21 mouse cellular contexts compared by ENCODE assay signal in the genomic region with DNA sequence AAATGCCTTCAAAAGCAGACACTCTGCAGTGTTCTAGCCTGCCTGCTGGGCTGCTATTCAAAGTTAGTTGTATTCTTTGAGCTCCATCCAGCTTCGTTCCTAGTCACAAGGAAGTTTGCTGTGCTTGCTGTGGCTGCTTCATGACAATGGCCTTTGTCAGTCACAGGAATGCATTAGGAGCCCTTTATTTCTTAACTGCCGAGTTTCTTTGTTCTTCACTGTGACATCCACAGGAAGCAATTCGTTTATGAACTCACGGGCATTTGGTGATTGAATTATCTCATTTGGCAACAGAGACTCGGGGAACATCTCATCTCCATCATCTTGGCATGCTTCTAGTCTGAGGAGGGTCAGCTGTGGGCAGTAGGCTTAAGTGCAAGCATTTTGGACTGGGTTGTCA. TPM values are rescaled to one million over a fixed set of nuclear protein-coding genes. Genes with fewer than 3 reads are reported as not detected.
DNase-seq lines count a peak whose midpoint lies in the region; ATAC-seq and TF ChIP-seq lines count a peak whose summit lies in the region.
"Had no signal": no experiment of that assay in that cellular context is flagged by ENCODE, and none has a peak within 500 bp of the region (broad histone marks: within the 10 kb centered on the region; RNA-seq: fewer than 3 reads in every experiment).

No protein-coding gene starts in this region.

- no peaks in the 10 kb centered on the region; the same call in 1 of the 2 replicates for H3K9me3 ChIP-seq in forebrain, postnatal 0 days (ENCODE audit: low read length)
- no peaks in the 10 kb centered on the region for H3K9me3 ChIP-seq in forebrain, embryonic 10.5 days
- no peaks in the 10 kb centered on the region for H3K9me3 ChIP-seq in liver, embryonic 11.5 days (ENCODE audit: control insufficient read depth, low read length)
- H3K9me3 ChIP-seq: limb, embryonic 13.5 days; midbrain, embryonic 10.5 days had no signal

- no peak overlapping the region for H3K27ac ChIP-seq in forebrain, postnatal 0 days (ENCODE audit: low read depth, low read length)
- no peak overlapping the region for H3K27ac ChIP-seq in forebrain, embryonic 10.5 days
- H3K27ac ChIP-seq in liver, embryonic 11.5 days (ENCODE audit: low read depth, low read length), result no peak overlapping the region
- H3K27ac ChIP-seq in gastrocnemius, adult 2 months, result no peak overlapping the region
- H3K27ac ChIP-seq: limb, embryonic 13.5 days; liver, embryonic 14.5 days; midbrain, embryonic 10.5 days had no signal

- no peak for TF ChIP-seq CTCF in forebrain, postnatal 0 days (IDR thresholded peaks at IDR 0.05; ENCODE audit: low read depth)
- TF ChIP-seq CTCF in gastrocnemius, adult 2 months (IDR thresholded peaks at IDR 0.05), result no peak

- H3K27me3 ChIP-seq in forebrain, postnatal 0 days (ENCODE audit: insufficient read depth, low read length), result no peaks in the 10 kb centered on the region
- no peaks in the 10 kb centered on the region for H3K27me3 ChIP-seq in forebrain, embryonic 10.5 days (ENCODE audit: poor library complexity, severe bottlenecking)
- H3K27me3 ChIP-seq in liver, embryonic 11.5 days (replicated peaks; ENCODE audit: control insufficient read depth, insufficient read depth, low read length), result no peaks in the 10 kb centered on the region
- H3K27me3 ChIP-seq: limb, embryonic 13.5 days had no signal

- intact Hi-C loops in gastrocnemius, adult 2 months (cut with DNase I), result no loop called here

- no peak overlapping the region for H3K9ac ChIP-seq in forebrain, postnatal 0 days
- H3K9ac ChIP-seq in liver, embryonic 11.5 days (ENCODE audit: low read depth, low read length), result no peak overlapping the region
- H3K9ac ChIP-seq: limb, embryonic 13.5 days; liver, embryonic 14.5 days; lung, embryonic 14.5 days had no signal

- H3K4me1 ChIP-seq in forebrain, postnatal 0 days (ENCODE audit: insufficient read depth), result no peaks in the 10 kb centered on the region
- peaks cover 9% of the 10 kb centered on the region for H3K4me1 ChIP-seq in forebrain, embryonic 10.5 days
- H3K4me1 ChIP-seq in liver, embryonic 11.5 days (replicated peaks; ENCODE audit: control insufficient read depth, insufficient read depth, low read length), result no peaks in the 10 kb centered on the region
- H3K4me1 ChIP-seq: limb, embryonic 13.5 days had no signal

- no peak overlapping the region for H3K4me2 ChIP-seq in forebrain, postnatal 0 days (ENCODE audit: low read depth)
- no peak overlapping the region for H3K4me2 ChIP-seq in liver, embryonic 11.5 days
- H3K4me2 ChIP-seq: limb, embryonic 13.5 days; lung, embryonic 14.5 days had no signal

- WGBS in forebrain, postnatal 0 days, result 5% methylated on average over 5 of the region's 5 CpGs
- 11% methylated on average over 5 of the region's 5 CpGs for WGBS in forebrain, embryonic 10.5 days
- WGBS in liver, embryonic 11.5 days, result 34% methylated on average over 5 of the region's 5 CpGs

- ATAC-seq in forebrain, postnatal 0 days, result peak; percentile 38; the same call in 1 of the 2 replicates
- ATAC-seq in liver, embryonic 11.5 days (replicated peaks; ENCODE audit: low FRiP score), result no peak
- ATAC-seq: forebrain, embryonic 16.5 days had no signal

- no peak for DNase-seq in forebrain, postnatal 0 days
- DNase-seq in forebrain, embryonic 10.5 days (ENCODE audit: extremely low spot score, low spot score), result no peak
- DNase-seq in ES-CJ7 (ENCODE audit: low read depth, low spot score), result peak; percentile 13
- DNase-seq in ZHBTc4 (ENCODE audit: low read depth, low spot score), result peak; percentile 69
- DNase-seq in mesoderm, embryonic 11.5 days (ENCODE audit: low read depth, low spot score), result peak; percentile 32
- DNase-seq in liver, embryonic 11.5 days (ENCODE audit: low spot score), result no peak
- DNase-seq in gastrocnemius, adult 2 months, result no peak
- DNase-seq: adrenal gland, postnatal 14 days; cerebellum, adult 9-11 months; gastrocnemius, postnatal 25 days; kidney, adult 11 months; kidney, postnatal 4 days; lung, embryonic 14.5 days; lung, postnatal 36 days; right cerebral cortex, postnatal 25 days; spleen, adult 18-20 months had no signal

- no peak overlapping the region for H3K4me3 ChIP-seq in forebrain, postnatal 0 days (ENCODE audit: low read depth, low read length)
- no peak overlapping the region for H3K4me3 ChIP-seq in forebrain, embryonic 10.5 days
- H3K4me3 ChIP-seq in liver, embryonic 11.5 days (ENCODE audit: low read depth, low read length), result no peak overlapping the region
- H3K4me3 ChIP-seq in gastrocnemius, adult 2 months, result no peak overlapping the region
- H3K4me3 ChIP-seq: limb, embryonic 13.5 days; midbrain, embryonic 10.5 days had no signal

- H3K36me3 ChIP-seq in forebrain, postnatal 0 days (ENCODE audit: insufficient read depth), result no peaks in the 10 kb centered on the region
- H3K36me3 ChIP-seq in forebrain, embryonic 10.5 days (replicated peaks), result no peaks in the 10 kb centered on the region
- no peaks in the 10 kb centered on the region for H3K36me3 ChIP-seq in liver, embryonic 11.5 days (ENCODE audit: control insufficient read depth, insufficient read depth, low read length)
- H3K36me3 ChIP-seq: limb, embryonic 13.5 days; midbrain, embryonic 10.5 days had no signal

RNA-seq across cellular contexts. Expression of a gene that starts 58.3 kb away (rescaled TPM):
- total RNA-seq in forebrain, postnatal 0 days (2014; rRNA removed), result 58.9 and 88.7 TPM in 2 replicates
- polyA plus RNA-seq in forebrain, postnatal 0 days (2015; fragmentation: Nextera tagmentation; extraction: Ambion mirVana), result 51.1 and 76.1 TPM in 2 replicates
- 1.2 and 1.9 TPM in 2 replicates for polyA plus RNA-seq in forebrain, embryonic 10.5 days (2016; fragmentation: Nextera tagmentation; extraction: Ambion mirVana)
- 0.34 and 0.92 TPM in 2 replicates for polyA plus RNA-seq in liver, embryonic 11.5 days (2014; fragmentation: Nextera tagmentation; extraction: Ambion mirVana)
- not detected for total RNA-seq in gastrocnemius, adult 2 months (2021)
- total RNA-seq: MEL had no signal

Comparison
In these comparisons a context has a peak if more than half of its experiments do, and no peak if none do; other contexts are left out.
1. RNA of a gene that starts 58.3 kb away (polyA plus RNA-seq): 51.1 to 76.1 TPM in forebrain, postnatal 0 days; 1.2 to 1.9 TPM in forebrain, embryonic 10.5 days and 0.34 to 0.92 TPM in liver, embryonic 11.5 days; every median in the first group is over 10 times any median in the second.
2. DNase-seq: peak in ES-CJ7 (single experiment), ZHBTc4 (single experiment) and mesoderm, embryonic 11.5 days (single experiment); none in forebrain, postnatal 0 days (single experiment), forebrain, embryonic 10.5 days (single experiment), liver, embryonic 11.5 days (single experiment) and gastrocnemius, adult 2 months (single experiment).